Mouse (Mus musculus): ENCODE data around the gene Ldlrad3.

DNA sequence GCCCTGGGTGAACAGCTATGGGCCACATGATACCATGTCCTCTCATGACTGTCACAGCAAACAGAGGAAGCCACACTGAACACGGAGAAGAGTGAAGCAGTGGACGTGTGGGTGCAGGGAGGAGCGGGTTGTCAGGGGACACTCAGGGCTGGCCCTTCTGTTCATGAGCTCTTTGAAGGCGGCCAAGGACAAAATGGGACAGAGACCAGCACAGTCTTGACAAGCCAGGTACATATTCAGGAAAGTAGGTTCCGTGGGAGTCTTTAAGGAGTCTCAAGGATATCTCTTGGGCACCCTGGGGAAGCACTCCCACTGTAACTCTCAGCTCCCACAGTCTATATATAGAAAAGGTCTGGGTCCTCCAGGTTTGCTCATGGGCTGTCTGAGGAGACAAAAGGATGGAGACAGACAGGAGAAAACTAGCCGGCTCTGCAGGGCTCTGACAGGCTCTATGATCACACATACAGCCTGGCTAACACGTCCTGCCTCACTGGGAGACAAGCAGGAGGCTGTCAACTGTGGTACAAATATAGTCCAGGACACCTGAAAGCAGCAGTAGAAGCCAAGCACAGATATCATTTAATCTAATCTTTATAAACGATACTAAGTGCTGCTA is 121.3 kb downstream of the Ldlrad3 start:
- no peak for TF ChIP-seq CTCF (IDR thresholded peaks at IDR 0.05; ENCODE audit: low read depth, low read length)
- no peak for TF ChIP-seq POLR2A (IDR thresholded peaks at IDR 0.05; ENCODE audit: borderline replicate concordance, low read depth, low read length)
